Mouse (Mus musculus) forebrain, embryonic 16.5 days (tissue): ENCODE measurements around the gene Olfr1222. TPM values are rescaled to one million over a fixed set of nuclear protein-coding genes. Genes with fewer than 3 reads are reported as not detected.

ENCODE experiments used
- ATAC-seq: fragments of 200-750 bp; cut with Nextera tagmentation; 2 replicates; pipeline ENCODE4 v1.8.0; 2017; ENCODE audit warnings: mild to moderate bottlenecking, moderate library complexity
- H3K27ac ChIP-seq: fragments of 300-500 bp; sonication (generic); 2 replicates; pipeline ENCODE4 v1.5.1; 2014; ENCODE audit warnings: low read length, control low read depth
- H3K27me3 ChIP-seq: fragments of 300-500 bp; sonication (generic); replicated peaks from 2 replicates; pipeline ENCODE4 v1.6.1; 2014; ENCODE audit warnings: low read length; ENCODE audit not compliant: control insufficient read depth, insufficient read depth
- H3K36me3 ChIP-seq: fragments of 300-500 bp; sonication (generic); 2 replicates; pipeline ENCODE4 v1.6.1; 2014; ENCODE audit not compliant: control insufficient read depth, insufficient read depth
- H3K4me1 ChIP-seq: fragments of 300-500 bp; sonication (generic); replicated peaks from 2 replicates; pipeline ENCODE4 v1.6.1; 2014; ENCODE audit warnings: low read length; ENCODE audit not compliant: control insufficient read depth, insufficient read depth
- H3K4me2 ChIP-seq: fragments of 300-500 bp; sonication (generic); 2 replicates; pipeline ENCODE4 v1.6.1; 2014; ENCODE audit warnings: mild to moderate bottlenecking, low read length, control low read depth
- H3K4me3 ChIP-seq: fragments of 300-500 bp; sonication (generic); replicated peaks from 2 replicates; pipeline ENCODE4 v1.5.1; 2014; ENCODE audit warnings: mild to moderate bottlenecking, low read length, control low read depth
- H3K9ac ChIP-seq: fragments of 300-500 bp; sonication (generic); replicated peaks from 2 replicates; pipeline ENCODE4 v1.6.1; 2014; ENCODE audit warnings: low read depth, low read length, control low read depth
- H3K9me3 ChIP-seq: fragments of 300-500 bp; sonication (generic); 2 replicates; pipeline ENCODE4 v1.6.1; 2016; ENCODE audit warnings: low read length; ENCODE audit not compliant: control insufficient read depth
- polyA plus RNA-seq: library from polyadenylated mRNA; unstranded; fragments of >200 nt; fragmentation: Nextera tagmentation; extraction: Ambion mirVana; gene quantifications from 2 replicates; pipeline ENCODE4 v1.2.1, GENCODE M21; 2015

Gene Olfr1222
- polyA plus RNA-seq, 1 experiment from 2014 or later: not detected

DNA sequence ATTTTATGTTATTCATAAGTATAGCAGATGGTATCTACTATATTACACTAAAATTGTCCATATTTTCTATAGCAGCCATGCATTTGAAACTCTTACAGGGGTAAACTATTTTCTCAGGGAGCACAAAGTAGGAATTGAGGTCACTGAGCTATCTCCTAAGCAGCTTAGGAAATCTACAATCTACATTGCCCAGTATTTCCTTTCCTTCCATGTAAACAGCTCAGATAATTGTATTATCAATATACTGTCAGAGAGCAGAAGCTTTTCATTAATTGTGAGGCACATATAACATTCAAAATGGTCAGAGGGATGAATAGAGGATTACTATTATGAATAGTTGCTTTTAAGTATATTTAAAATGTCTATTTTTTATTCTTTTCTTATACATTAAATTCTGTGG, 51.4 kb downstream of the Olfr1222 start:
- Histone ChIP-seq H3K27ac (no peak overlapping the region), H3K9me3 (no peaks in the 10 kb centered on the region), H3K4me3 (no peak overlapping the region), H3K4me2 (no peak overlapping the region), H3K36me3 (no peaks in the 10 kb centered on the region), H3K27me3 (no peaks in the 10 kb centered on the region), H3K9ac (no peak overlapping the region), H3K4me1 (no peaks in the 10 kb centered on the region)
- ATAC-seq: no peak

Other genes with a start within 250 kb of the Olfr1222 start
- not detected in 2 replicates for gene Olfr1208, start 230.7 kb downstream of the Olfr1222 start, polyA plus RNA-seq
- gene Olfr1209, start 217.9 kb downstream of the Olfr1222 start, polyA plus RNA-seq: not detected in 2 replicates
- gene Olfr1211, start 194.9 kb downstream of the Olfr1222 start, polyA plus RNA-seq: not detected in 2 replicates
- gene Olfr1212, start 179.1 kb downstream of the Olfr1222 start, polyA plus RNA-seq: not detected in 2 replicates
- gene Gm13762, start 152.8 kb downstream of the Olfr1222 start, polyA plus RNA-seq: not detected in 2 replicates
- not detected in 2 replicates for gene Olfr1214, start 140.4 kb downstream of the Olfr1222 start, polyA plus RNA-seq
- not detected in 2 replicates for gene Olfr1215, start 126.1 kb downstream of the Olfr1222 start, polyA plus RNA-seq
- gene Olfr1216, start 114.7 kb downstream of the Olfr1222 start, polyA plus RNA-seq: not detected in 2 replicates
- gene Olfr1217, start 101.0 kb downstream of the Olfr1222 start, polyA plus RNA-seq: not detected in 2 replicates
- gene Olfr1218, start 71.9 kb downstream of the Olfr1222 start, polyA plus RNA-seq: not detected in 2 replicates
- not detected in 2 replicates for gene Olfr1219, start 49.5 kb downstream of the Olfr1222 start, polyA plus RNA-seq
- gene Olfr1220, start 26.2 kb downstream of the Olfr1222 start, polyA plus RNA-seq: not detected in 2 replicates
- not detected in 2 replicates for gene Olfr1221, start 15.8 kb downstream of the Olfr1222 start, polyA plus RNA-seq
- gene Olfr1223, start 18.5 kb upstream of the Olfr1222 start, polyA plus RNA-seq: not detected in 2 replicates
- not detected in 2 replicates for gene Olfr1224-ps1, start 31.0 kb upstream of the Olfr1222 start, polyA plus RNA-seq
- gene Olfr1225, start 41.6 kb upstream of the Olfr1222 start, polyA plus RNA-seq: not detected in 2 replicates
- gene Olfr1226, start 67.0 kb upstream of the Olfr1222 start, polyA plus RNA-seq: not detected in 2 replicates
- not detected in 2 replicates for gene Olfr1228, start 121.0 kb upstream of the Olfr1222 start, polyA plus RNA-seq
- gene Olfr1229, start 155.0 kb upstream of the Olfr1222 start, polyA plus RNA-seq: not detected in 2 replicates
- not detected in 2 replicates for gene Olfr1230, start 164.2 kb upstream of the Olfr1222 start, polyA plus RNA-seq
- gene Olfr1231, start 174.0 kb upstream of the Olfr1222 start, polyA plus RNA-seq: not detected in 2 replicates
- not detected in 2 replicates for gene Olfr1232, start 196.6 kb upstream of the Olfr1222 start, polyA plus RNA-seq
- gene Olfr1233, start 209.3 kb upstream of the Olfr1222 start, polyA plus RNA-seq: not detected in 2 replicates
- gene Olfr1234, start 231.8 kb upstream of the Olfr1222 start, polyA plus RNA-seq: not detected in 2 replicates